Mouse (Mus musculus): ENCODE measurements around the gene Dimt1.
"Not testable (repeated sequence)": the region's sequence is repeated elsewhere in the genome, so short reads cannot be mapped to it uniquely, and the experiment has no call there.

Dimt1 gene

DNA sequence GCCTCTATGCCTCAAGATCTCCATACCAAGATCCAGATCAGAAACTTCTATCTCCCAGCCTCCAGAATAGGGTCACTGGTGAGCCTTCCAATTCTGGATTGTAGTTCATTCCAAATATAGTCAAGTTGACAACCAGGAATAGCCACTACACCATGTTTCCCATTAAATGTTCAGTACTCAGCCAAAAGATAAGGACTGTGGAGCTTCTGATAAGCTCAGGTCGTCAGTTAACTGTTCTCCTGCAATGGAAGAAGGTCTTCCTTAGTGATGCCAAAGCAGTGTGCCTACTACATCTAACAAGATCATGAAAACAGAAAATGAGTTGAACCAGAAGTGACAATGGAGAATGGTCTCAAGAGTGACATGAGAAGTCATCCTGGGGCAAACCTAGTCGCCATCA is 50.0 kb downstream of the Dimt1 start:
- no peak for DNase-seq

GRCm38 (mm10) chr13:106997557-106997956 is 50.6 kb downstream of the Dimt1 start:
- not testable (repeated sequence) for DNase-seq

GRCm38 (mm10) chr13:106998026-106998425 is 51.1 kb downstream of the Dimt1 start:
- no peak for DNase-seq

GRCm38 (mm10) chr13:106998671-106999070 is 51.7 kb downstream of the Dimt1 start:
- no peak for DNase-seq

- no peak for DNase-seq
These were observed 56.3 kb downstream of the Dimt1 start for GRCm38 (mm10) chr13:107003211-107003610.

DNA sequence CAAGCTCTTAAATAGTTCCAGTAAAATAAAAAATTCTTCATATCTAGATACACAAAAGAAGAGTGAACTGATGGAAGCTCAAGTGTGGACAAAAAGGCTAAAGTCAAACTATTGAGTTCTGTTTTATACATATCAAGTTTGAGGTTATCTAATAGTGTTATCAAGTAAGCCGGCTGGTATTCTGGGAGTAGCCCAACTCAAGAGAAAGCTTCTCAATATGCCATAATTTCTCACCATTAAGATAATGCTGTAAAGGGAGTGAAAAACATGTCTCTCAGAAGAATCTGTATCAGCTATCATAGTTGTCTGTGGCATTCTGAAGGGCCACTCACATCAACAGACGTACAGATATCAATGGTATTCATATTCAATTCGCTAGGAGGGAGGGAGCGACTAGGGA is 61.2 kb downstream of the Dimt1 start:
- DNase-seq, result no peak
